Mouse (Mus musculus) spleen, embryonic (tissue): ENCODE results near the gene Ttc32.
"Not testable (repeated sequence)": the region's sequence is repeated elsewhere in the genome, so short reads cannot be mapped to it uniquely, and the experiment has no call there.

ENCODE experiments used
- CTCF ChIA-PET: fragments of 350-600 bp; sonication (Branson Sonifier 250); formaldehyde crosslinking; loops from one replicate; lab custom pipeline; 2022; lab: Charles Lee

The Ttc32 gene

DNA sequence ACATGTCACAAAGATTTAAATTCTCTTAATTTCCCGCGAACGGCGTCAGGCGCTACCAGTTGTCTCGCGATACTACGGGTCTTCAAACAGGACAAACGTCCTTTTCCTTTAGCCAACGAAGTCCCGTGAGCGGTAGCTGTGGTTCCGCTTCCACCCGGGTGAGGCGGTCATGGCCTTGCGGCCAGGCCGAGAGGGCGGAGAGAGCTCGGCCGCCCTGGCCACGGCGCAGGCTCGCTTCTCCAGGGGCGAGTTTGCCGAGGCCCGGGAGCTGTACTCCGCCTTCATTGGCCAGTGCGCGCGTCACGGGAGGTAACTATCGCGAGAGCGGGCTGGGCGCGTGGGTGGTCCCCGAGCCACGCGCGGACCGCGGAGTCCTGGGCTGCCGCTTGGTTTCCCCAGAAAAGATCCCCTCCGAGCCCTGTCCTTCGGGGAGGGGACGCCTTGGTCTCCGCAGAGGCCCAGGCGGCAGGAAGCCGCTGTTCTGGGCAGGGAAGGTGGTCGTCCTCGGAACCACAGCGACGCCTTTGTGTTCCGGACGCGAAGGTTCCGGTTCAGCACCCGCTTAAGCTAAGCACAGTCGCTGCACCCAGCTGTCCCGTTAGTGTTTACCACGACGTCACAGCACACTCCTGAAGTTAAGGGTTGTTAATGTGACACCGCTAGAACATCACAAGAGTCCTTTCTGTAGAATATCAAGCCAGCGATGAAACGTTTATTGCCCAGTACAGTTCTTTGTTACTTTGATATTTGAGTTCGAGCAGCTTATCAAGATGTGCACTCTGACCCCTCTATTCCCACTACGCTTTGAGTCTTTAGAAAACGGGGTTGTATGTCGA lies at the start of gene Ttc32:
Gene Ttc32, plus strand, starts transcription at position 110 of the 836 bp plus-strand sequence.
- CTCF ChIA-PET, result no interaction called here

DNA sequence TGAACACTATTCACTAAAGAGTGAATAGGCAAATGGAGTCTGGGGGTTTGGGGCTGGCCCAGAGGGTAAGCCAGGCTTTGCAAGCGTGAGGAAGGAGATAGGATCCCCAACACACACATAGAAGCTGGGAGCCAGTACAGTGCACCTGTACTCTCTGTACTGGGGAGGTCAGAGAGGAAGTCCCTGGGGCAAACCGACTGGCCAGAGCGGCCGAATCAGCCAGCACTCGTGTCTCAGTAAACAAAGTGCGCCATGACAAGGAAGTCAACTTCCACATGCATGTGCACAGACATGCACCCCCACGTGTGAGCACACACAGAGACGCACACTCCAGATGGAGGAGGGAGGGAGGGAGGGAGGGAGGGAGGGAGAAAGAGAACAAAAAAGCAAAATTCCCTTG lies 36.6 kb upstream of the Ttc32 start:
- CTCF ChIA-PET, result no interaction called here

- CTCF ChIA-PET, result no interaction called here
Observed at GRCm38 (mm10) chr12:8998318-8998717, 31.5 kb upstream of the Ttc32 start.

GRCm38 (mm10) chr12:9002038-9002648 lies 27.7 kb upstream of the Ttc32 start:
- CTCF ChIA-PET, result interaction anchor here (0.6 to 1.8 kb wide), 2 partner anchors 78 to 112 kb away, joined by 3 to 5 read pairs; no protein-coding TSS in a partner anchor

DNA sequence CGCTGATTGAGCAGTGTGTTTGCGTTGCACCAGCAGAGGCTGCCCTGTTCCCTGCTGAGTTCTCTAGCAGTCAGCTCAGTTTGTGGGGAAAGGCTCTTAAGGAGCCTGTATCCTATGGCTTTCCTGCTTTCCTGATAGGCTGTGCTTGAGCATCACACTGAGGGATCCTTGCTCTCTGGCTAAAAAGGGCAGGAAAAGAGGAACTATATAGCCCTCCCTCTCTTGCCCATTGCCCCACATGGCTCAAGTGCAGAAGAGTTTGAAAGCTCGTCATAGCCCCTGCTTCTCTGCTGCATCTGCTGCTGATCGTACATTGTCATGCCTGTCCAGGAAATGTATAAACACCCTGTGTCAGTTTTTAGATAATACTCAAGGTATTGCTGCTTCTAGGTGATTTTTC lies 22.7 kb upstream of the Ttc32 start:
- CTCF ChIA-PET, result no interaction called here

DNA sequence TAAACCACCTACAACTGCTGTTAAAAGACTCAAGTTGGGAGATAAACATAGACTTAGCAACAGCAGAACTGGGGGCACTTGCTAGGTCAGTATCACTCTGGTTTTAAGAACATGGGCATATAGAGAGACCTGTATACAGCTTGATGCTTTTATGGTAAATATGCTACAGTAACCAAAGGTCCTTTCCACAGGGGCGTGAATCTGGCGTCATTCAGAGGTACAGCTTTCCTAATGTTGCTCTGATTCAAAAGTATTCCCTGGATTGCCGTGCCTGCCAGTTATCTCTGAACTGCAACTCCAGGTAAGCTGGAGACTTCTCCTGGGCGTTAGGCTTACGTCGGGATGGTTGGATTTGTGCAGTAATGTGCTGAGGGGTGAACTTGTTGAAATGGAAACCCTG lies 22.0 kb upstream of the Ttc32 start:
- CTCF ChIA-PET, result no interaction called here

DNA sequence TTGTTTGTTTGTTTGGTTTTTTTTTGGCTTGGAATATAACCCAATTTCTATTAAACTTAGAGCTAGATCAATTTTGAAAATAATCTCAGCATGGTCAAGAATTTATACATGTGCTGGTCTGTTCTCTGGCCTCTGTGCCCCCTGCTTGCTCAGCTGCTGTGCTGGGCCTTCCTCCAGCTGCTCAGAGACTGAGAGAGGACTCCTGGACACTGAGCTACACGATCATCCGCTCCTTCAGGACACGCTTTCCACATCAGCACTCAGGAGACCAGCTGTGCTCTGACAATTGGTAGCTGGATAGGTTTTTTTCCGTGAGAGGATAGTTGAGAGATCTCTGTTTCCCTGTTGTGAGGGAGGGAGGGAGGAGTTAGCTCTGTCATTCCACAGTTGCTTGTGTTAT lies 19.5 kb upstream of the Ttc32 start:
- CTCF ChIA-PET, result no interaction called here

DNA sequence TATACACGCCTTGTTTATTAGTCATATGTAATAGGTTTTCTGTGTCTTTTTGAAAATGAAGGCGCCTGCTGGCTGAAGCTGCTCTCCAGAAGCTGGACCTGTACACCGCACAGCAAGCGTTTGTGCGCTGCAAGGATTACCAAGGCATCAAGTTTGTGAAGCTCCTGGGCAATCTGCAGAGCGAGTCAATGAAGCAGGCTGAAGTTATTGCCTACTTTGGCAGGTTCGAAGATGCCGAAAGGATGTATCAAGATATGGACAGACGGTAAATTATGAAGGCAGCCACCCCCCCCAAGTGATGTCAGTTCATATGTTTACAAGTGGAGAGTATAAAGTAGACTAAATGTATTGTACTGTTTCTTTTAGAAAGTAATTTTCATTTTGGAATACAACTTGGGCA lies 13.4 kb upstream of the Ttc32 start:
- CTCF ChIA-PET, result no interaction called here

- CTCF ChIA-PET, result no interaction called here
Observed at GRCm38 (mm10) chr12:9020431-9020830, 9.4 kb upstream of the Ttc32 start.

DNA sequence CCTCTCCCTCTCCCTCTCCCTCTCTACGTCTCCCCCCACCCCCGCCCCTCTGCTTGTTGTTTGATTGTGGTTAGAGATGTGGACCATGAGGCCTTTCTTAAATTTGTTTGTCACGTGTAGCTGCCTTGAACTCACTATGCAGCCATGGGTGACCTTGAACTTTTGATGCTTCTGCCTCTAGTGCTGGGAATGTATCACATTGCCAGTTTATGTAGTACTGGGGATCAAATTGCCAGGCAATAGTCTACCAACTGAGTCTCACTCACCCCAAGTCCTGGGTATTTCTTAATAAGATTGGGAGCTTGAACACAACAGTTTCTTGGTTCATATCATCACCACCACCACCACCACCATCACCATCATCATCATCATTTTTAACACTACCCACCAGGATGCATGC lies 8.8 kb upstream of the Ttc32 start:
- CTCF ChIA-PET, result no interaction called here

GRCm38 (mm10) chr12:9023031-9023430 lies 6.8 kb upstream of the Ttc32 start:
- CTCF ChIA-PET, result interaction anchor here (0.5 kb wide), 1 partner anchor 331 kb away, joined by 3 read pairs; no protein-coding TSS in a partner anchor

GRCm38 (mm10) chr12:9024071-9024470 lies 5.7 kb upstream of the Ttc32 start:
- CTCF ChIA-PET, result no interaction called here

DNA sequence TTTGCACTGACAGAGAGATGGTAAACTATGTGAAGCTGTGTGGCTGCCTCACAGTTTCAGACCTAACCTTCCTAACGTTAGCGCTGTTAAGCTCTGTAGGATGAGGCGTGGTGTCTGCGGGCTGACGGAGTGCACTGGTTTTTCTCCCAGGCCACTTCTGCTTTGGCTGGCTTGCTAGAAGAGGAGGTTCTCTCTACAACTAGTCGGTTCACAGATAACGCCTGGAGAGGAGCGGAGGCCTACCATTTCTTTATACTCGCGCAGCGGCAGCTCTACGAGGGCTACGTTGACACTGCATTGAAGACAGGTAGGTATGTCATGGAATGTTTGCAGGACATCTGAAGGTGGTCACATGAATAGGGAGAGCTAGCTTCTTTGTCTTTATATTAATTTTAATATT lies 5.1 kb upstream of the Ttc32 start:
- CTCF ChIA-PET, result no interaction called here

- CTCF ChIA-PET, result no interaction called here
Observed at GRCm38 (mm10) chr12:9026843-9027242, 3.0 kb upstream of the Ttc32 start.

GRCm38 (mm10) chr12:9028816-9029215 lies 981 bp upstream of the Ttc32 start:
- CTCF ChIA-PET, result not testable (repeated sequence)

GRCm38 (mm10) chr12:9029506-9029887 lies 300 bp upstream of the Ttc32 start:
- CTCF ChIA-PET, result no interaction called here

- CTCF ChIA-PET, result no interaction called here
Observed at GRCm38 (mm10) chr12:9031166-9031565, 1.4 kb downstream of the Ttc32 start.

DNA sequence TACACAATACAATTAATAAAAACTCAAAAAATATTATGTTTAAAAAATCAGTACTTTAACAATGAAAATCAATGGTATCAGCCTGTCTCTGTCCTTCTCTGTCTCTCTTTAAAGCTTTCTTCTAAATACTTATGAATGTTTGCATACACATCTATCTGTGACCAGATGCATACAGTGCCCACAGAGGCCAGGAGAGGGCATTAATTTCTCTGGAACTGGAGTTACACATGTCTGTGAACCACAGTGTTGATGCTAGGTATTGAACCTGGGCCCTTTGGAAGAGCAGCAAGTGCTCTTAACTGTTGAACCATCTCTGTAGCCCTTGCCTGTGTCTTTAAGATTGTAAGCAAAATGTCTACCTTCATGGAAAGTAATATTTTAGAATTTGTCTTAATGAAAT lies 3.3 kb downstream of the Ttc32 start:
- CTCF ChIA-PET, result no interaction called here

DNA sequence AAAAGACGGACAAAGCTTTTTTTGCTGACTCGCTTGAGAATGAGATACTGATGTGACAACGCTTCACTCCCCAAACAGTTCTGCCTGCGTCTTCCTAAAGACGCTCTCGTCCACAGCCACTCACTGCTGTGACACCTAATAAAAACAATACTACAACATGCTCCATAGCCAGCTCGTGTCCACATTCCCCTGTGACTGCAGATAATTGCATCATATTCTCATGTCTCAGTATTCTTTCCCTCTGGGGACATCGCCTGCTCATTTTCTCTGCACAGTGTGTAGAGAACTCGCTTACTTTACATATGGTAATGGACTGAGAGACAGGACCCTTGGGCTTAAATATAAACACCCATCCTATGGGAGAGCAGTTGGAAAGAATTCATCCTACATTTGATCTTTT lies 6.6 kb downstream of the Ttc32 start:
- CTCF ChIA-PET, result no interaction called here

GRCm38 (mm10) chr12:9040177-9040576 lies 10.4 kb downstream of the Ttc32 start:
- CTCF ChIA-PET, result no interaction called here

GRCm38 (mm10) chr12:9040686-9041085 lies 10.9 kb downstream of the Ttc32 start:
- CTCF ChIA-PET, result no interaction called here

GRCm38 (mm10) chr12:9042316-9042715 lies 12.5 kb downstream of the Ttc32 start:
- CTCF ChIA-PET, result no interaction called here

DNA sequence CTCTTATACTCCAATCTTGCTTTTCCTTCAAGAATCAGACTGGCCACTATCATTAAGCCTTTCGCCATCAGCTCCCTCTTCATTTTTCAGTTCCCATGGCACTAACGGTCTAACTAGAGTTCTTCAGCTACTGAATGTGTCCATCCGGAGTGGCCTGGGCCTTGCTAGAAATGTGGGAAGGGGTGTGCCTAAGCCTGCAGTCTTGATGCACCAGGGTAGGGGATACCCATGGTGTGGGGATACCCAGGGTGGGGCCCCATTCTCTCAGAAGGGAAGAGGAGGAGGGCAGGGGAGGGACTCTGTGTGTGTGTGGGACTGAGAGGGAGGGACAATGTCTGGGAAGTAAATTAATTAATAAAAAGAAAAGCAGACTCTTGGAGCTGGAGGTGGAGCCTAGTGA lies 13.0 kb downstream of the Ttc32 start:
- CTCF ChIA-PET, result no interaction called here
